Mouse (Mus musculus) liver, embryonic 12.5 days (tissue): ENCODE results near the gene Bcl2l13. TPM values are rescaled to one million over a fixed set of nuclear protein-coding genes. Genes with fewer than 3 reads are reported as not detected.
A peak's percentile ranks its signal among the peaks of the same experiment; 100 is the strongest.

Experiments
- ATAC-seq: fragments of 200-750 bp; cut with Nextera tagmentation; 2 replicates; pipeline ENCODE4 v1.8.0; 2017; ENCODE audit warnings: moderate number of reproducible peaks, mild to moderate bottlenecking, moderate library complexity
- H3K27ac ChIP-seq: fragments of 300-500 bp; sonication (generic); 2 replicates; pipeline ENCODE4 v1.5.1; 2016; ENCODE audit warnings: mild to moderate bottlenecking
- H3K27me3 ChIP-seq: fragments of 300-500 bp; sonication (generic); replicated peaks from 2 replicates; pipeline ENCODE4 v1.6.1; 2016; ENCODE audit warnings: mild to moderate bottlenecking, moderate library complexity
- H3K36me3 ChIP-seq: fragments of 300-500 bp; sonication (generic); 2 replicates; pipeline ENCODE4 v1.6.1; 2016; ENCODE audit warnings: mild to moderate bottlenecking, moderate library complexity
- H3K4me1 ChIP-seq: fragments of 300-500 bp; sonication (generic); 2 replicates; pipeline ENCODE4 v1.6.1; 2016
- H3K4me2 ChIP-seq: fragments of 300-500 bp; sonication (generic); 2 replicates; pipeline ENCODE4 v1.6.1; 2016; ENCODE audit warnings: mild to moderate bottlenecking, moderate library complexity
- H3K4me3 ChIP-seq: fragments of 300-500 bp; sonication (generic); 2 replicates; pipeline ENCODE4 v1.5.1; 2016; ENCODE audit warnings: mild to moderate bottlenecking, moderate library complexity
- H3K9ac ChIP-seq: fragments of 300-500 bp; sonication (generic); 2 replicates; pipeline ENCODE4 v1.6.1; 2016; ENCODE audit warnings: mild to moderate bottlenecking, moderate library complexity
- H3K9me3 ChIP-seq: fragments of 300-500 bp; sonication (generic); replicated peaks from 2 replicates; pipeline ENCODE4 v1.6.1; 2016; ENCODE audit warnings: mild to moderate bottlenecking, moderate library complexity
- WGBS: fragments of 180-500 bp; shearing (Covaris S2); methylation state at CpG from one replicate; pipeline ENCODE4 v1.1.7; 2016; ENCODE audit not compliant: insufficient replicate concordance; 5-methylcytosine and 5-hydroxymethylcytosine counted together
- microRNA-seq: library from miRNA; unstranded; fragments of <30 nt; microRNA quantifications from one replicate; pipeline ENCODE4, GENCODE M21; 2017
- polyA plus RNA-seq: library from polyadenylated mRNA; unstranded; fragments of >200 nt; fragmentation: Nextera tagmentation; extraction: Ambion mirVana; gene quantifications from 2 replicates; pipeline ENCODE4 v1.2.1, GENCODE M21; 2016

Gene Bcl2l13
- polyA plus RNA-seq, 1 experiment from 2014 or later: 50.6 TPM

DNA sequence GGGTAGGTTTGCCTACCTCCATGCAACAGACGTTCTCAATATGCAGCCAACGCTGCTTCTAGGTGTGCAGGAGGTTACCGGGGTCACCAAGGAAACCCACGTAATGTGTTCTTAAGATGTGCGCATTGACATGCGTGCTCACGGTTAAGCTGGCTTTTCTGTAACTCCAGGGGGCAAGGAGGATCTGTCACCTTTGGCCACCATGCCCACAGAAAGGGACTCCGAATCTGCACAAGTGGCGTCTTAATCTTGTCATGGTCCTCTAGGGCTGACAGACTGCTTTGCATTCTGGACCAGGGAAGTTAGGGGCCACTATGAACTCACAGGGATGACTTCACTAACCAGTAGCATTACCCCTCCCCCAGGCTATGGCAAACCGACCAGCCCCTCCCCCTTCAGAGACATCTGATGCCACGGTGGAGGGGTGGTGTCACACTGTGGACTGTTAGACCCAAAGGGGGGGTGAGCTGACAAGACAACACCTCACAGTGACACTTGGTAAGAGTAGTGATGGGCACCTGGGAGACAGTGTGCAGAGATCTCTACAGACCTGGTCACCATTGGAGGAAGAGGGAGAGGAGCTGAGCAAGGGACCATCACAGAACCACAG is 102.1 kb downstream of the Bcl2l13 start:
- Histone ChIP-seq H3K9ac (no peak overlapping the region), H3K4me1 (peaks cover 8% of the 10 kb centered on the region), H3K9me3 (no peaks in the 10 kb centered on the region), H3K36me3 (peaks cover 37% of the 10 kb centered on the region), H3K4me3 (no peak overlapping the region), H3K4me2 (no peak overlapping the region), H3K27ac (no peak overlapping the region), H3K27me3 (no peaks in the 10 kb centered on the region)
- WGBS: 76% methylated on average over 11 of the region's 11 CpGs
- peak; percentile 40; the same call in 1 of the 2 replicates for ATAC-seq

DNA sequence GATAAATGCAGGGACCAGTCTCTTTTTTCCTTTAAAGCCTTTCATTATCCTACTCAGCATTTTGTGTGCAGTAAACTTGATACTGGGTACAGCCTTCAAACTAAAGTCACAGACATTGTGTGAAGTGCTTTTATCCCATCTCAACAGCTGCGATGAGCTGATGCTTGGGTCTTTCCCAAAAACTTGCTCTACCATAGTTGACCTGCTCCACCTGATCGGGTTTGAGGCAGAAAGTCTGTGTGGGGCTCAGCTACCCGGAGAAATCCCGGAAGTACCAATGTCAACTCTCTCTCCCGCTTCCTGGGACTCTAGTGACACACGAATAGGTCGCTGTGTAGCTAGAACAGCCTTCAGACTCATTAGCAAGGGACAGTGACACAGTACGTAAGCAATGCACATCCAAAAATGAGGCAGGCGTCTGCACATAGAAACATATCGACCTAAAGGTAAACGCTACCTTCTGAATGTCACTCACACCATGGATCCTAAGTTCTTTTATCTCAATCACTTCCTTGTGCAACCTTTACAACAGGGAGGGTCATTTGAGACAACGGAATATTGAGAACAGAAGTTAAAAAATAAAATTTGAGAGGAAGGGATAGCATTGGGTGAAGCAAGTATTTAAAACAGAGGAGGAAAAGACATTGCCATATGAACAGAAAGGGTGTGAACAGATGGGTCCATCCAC is 102.9 kb downstream of the Bcl2l13 start:
- no peaks in the 10 kb centered on the region for H3K27me3 ChIP-seq
- no peak overlapping the region for H3K4me3 ChIP-seq
- no peak for ATAC-seq
- H3K27ac ChIP-seq: no peak overlapping the region
- H3K9ac ChIP-seq: no peak overlapping the region
- H3K9me3 ChIP-seq: no peaks in the 10 kb centered on the region
- H3K4me2 ChIP-seq: no peak overlapping the region
- peaks cover 13% of the 10 kb centered on the region for H3K4me1 ChIP-seq
- 84% methylated on average over 12 of the region's 12 CpGs for WGBS
- H3K36me3 ChIP-seq: peaks cover 35% of the 10 kb centered on the region

DNA sequence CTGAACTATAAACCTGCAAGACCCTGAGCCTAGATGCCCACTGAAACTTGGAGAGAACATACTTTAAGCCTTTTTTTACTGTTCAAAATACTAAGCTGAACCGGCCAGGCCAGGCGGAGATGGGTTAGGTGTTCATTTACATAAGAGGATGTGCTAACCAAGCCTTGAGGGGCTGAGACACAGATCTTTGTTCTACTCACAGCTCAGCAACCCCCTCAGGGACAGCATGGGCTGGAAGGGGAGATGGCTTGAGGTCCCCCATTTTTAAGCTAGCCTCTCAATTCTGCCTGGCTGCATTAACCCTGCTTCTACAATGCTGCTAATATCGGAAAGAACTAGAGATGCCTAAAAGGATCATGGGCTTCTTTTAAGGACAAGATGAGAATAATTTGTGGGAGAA is 103.8 kb downstream of the Bcl2l13 start:
- WGBS: 85% methylated on average over 3 of the region's 3 CpGs
- Histone ChIP-seq H3K27me3 (no peaks in the 10 kb centered on the region), H3K27ac (no peak overlapping the region), H3K4me1 (peaks cover 18% of the 10 kb centered on the region), H3K9ac (no peak overlapping the region), H3K4me2 (no peak overlapping the region), H3K4me3 (no peak overlapping the region), H3K9me3 (no peaks in the 10 kb centered on the region), H3K36me3 (peaks cover 26% of the 10 kb centered on the region)
- no peak for ATAC-seq

DNA sequence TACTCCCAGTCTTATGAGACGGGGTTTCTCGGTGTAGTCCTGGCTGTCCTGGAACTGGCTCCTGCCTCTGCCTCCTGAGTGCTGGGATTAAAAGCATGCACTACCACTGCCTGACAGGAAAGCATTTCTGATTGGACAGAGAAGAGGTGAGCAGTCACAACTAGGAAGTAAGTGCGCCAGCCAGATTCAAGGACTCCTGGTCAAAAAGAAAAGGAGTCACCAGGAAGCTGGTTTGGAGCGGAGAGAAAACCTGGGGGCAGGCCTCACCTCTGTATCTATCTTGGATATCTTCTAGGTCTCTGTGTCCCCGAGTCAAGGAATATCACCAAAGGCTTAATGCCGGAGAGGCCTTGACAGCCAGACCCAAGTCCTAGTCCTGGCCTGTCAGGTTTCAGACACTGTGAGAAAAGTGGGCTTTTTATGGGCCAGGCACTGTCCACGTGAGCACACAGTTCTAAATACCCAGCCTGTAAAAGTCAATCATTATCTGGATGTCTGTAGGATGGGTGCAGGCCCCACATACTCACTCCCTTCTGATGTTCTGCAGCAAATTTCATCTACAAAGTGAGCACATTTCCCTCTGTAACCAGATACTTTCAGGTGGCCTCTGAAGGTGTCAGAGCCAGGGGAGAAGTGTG is 104.6 kb downstream of the Bcl2l13 start:
- no peak overlapping the region for H3K9ac ChIP-seq
- 79% methylated on average over 7 of the region's 7 CpGs for WGBS
- H3K4me3 ChIP-seq: no peak overlapping the region
- no peak for ATAC-seq
- peaks cover 23% of the 10 kb centered on the region for H3K36me3 ChIP-seq
- peaks cover 18% of the 10 kb centered on the region for H3K4me1 ChIP-seq
- H3K27me3 ChIP-seq: no peaks in the 10 kb centered on the region
- no peak overlapping the region for H3K27ac ChIP-seq
- no peak overlapping the region for H3K4me2 ChIP-seq
- no peaks in the 10 kb centered on the region for H3K9me3 ChIP-seq

DNA sequence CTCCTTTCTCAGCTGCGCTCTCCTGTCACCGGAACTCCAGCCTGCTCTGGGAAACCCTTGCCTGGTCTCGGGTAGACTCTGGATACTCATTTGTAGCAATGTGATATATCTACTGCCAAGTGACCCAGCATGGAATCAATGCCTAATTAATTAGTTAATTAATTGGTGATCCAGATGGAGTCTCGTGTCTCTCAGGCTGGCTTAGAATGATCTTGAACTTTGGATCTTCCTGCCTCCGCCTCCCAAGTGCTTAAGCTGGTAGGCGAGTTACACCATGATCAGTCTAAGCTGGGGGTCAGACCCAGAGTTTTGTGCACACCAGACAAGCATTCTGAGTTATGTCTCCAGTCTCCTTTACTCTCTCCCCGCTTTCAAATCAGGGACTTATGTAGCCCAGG is 105.1 kb downstream of the Bcl2l13 start:
- Histone ChIP-seq H3K9ac (no peak overlapping the region), H3K27ac (no peak overlapping the region), H3K36me3 (peaks cover 28% of the 10 kb centered on the region), H3K9me3 (no peaks in the 10 kb centered on the region), H3K4me3 (no peak overlapping the region), H3K27me3 (no peaks in the 10 kb centered on the region), H3K4me2 (no peak overlapping the region), H3K4me1 (peaks cover 18% of the 10 kb centered on the region)
- 88% methylated on average over 7 of the region's 7 CpGs for WGBS
- no peak for ATAC-seq

DNA sequence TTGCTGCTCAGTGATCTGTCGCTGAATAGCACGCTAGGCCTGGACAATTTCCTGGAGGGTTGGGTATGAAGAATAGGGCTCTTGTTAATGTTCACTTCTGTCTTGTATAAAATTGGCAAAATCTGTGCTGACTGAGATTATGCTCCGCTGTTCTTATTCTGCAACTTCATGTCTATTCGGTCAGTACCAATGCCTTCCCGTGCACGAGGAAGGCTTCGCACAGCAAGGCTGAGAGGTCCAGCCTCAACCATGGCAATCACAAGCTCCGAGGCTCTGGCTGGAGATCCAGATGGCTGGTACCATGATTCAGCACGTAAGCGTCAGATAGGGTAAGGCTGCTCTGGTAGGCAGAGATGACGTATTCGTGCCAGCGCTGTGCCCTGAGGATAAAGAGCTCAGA is 105.6 kb downstream of the Bcl2l13 start:
- no peak overlapping the region for H3K9ac ChIP-seq
- no peak overlapping the region for H3K27ac ChIP-seq
- no peaks in the 10 kb centered on the region for H3K27me3 ChIP-seq
- no peaks in the 10 kb centered on the region for H3K9me3 ChIP-seq
- WGBS: 89% methylated on average over 13 of the region's 13 CpGs
- peaks cover 18% of the 10 kb centered on the region for H3K4me1 ChIP-seq
- peaks cover 32% of the 10 kb centered on the region for H3K36me3 ChIP-seq
- no peak for ATAC-seq
- H3K4me3 ChIP-seq: no peak overlapping the region
- no peak overlapping the region for H3K4me2 ChIP-seq

Small RNA genes lying within 50 kb of the gene (microRNA-seq; reads per million reads assigned to microRNA genes)
- not detected for gene Gm25193

Other genes with a start within 250 kb of the Bcl2l13 start
- gene Cecr2, start 169.8 kb upstream of the Bcl2l13 start, polyA plus RNA-seq: 8.8 and 10.4 TPM in 2 replicates
- gene Slc25a18, start 62.6 kb upstream of the Bcl2l13 start, polyA plus RNA-seq: 0.18 TPM in 1 of 2 replicates, not detected in the other
- gene Atp6v1e1, start 13.4 kb upstream of the Bcl2l13 start, polyA plus RNA-seq: 150 and 151 TPM in 2 replicates
- 32.4 and 32.9 TPM in 2 replicates for gene Bid, start 80.6 kb downstream of the Bcl2l13 start, polyA plus RNA-seq